Mouse (Mus musculus) testis, adult 2 months (tissue): ENCODE measurements around the gene Cmas.

Experiments
- CTCF ChIP-seq: fragments of 200-500 bp; IDR thresholded peaks from 2 replicates; pipeline ENCODE4 v1.5.1; 2012; ENCODE audit warnings: low read depth, mild to moderate bottlenecking, inconsistent platforms, low read length, moderate library complexity; ENCODE audit not compliant: control insufficient read depth, insufficient read depth, insufficient replicate concordance
- POLR2A ChIP-seq: fragments of 200-500 bp; IDR thresholded peaks from 2 replicates; pipeline ENCODE4 v1.6.1; 2012; ENCODE audit warnings: low read depth, mild to moderate bottlenecking, inconsistent platforms, low read length, moderate library complexity; ENCODE audit not compliant: control insufficient read depth

GRCm38 (mm10) chr6:142741763-142742162, 14.7 kb upstream of the Cmas start:
- TF ChIP-seq POLR2A = no peak
- no peak for TF ChIP-seq CTCF
